Mouse (Mus musculus) E14TG2a.4 (cell line): ENCODE measurements around the gene Raver2.

Experiments
- CTCF ChIP-seq: conservative IDR thresholded peaks from 2 replicates; pipeline ENCODE4 v1.5.1; 2014; ENCODE audit warnings: low read length
- NANOG ChIP-seq: IDR thresholded peaks from 2 replicates; pipeline ENCODE4 v1.6.1; 2014; ENCODE audit warnings: borderline replicate concordance, low read length, mixed read lengths
- POU5F1 ChIP-seq: IDR thresholded peaks from 2 replicates; pipeline ENCODE4 v1.6.1; 2014; ENCODE audit warnings: low read length, borderline replicate concordance

DNA sequence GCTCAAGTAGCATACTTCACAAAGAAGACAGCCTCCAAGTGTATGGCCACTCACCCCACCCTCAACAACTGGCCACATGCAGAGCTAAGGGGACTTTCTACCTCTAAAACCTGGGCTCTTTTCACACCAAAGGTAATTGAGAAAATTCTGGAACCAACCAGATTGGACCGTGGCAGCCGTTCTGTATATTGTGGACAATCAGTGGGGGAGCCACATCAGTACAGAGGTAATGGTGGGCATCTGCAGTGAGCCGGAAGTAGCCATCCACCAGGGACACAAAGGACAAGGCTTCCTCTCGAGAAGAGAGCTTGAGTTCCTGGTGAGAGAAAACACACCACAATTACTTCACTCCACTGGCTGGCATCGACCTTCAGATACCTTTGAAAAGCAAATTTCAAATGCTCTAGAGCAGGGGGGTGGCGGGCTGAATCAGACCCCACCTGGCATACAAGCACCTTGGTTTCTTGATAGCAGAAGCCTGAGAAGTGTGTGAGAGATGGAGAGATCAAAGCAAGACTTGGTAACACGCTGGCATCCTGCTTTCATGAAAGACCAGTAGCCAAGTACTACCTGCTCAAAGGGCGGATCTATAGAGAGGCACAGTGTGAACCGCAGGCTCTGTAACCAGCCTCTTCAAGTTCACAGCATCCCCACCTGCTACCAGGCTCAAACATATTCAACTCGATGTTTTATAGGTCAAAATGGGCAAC is 106.3 kb downstream of the Raver2 start:
- no peak for TF ChIP-seq CTCF
- TF ChIP-seq NANOG = no peak
- TF ChIP-seq POU5F1 = no peak
